Mouse (Mus musculus) ovary, adult 18-20 months (tissue): ENCODE data around the gene 1700001C02Rik.
A peak's percentile ranks its signal among the peaks of the same experiment; 100 is the strongest.

Source experiments
- DNase-seq: peaks from one replicate; pipeline ENCODE4 v3.0.0; 2022; ENCODE audit warnings: low spot score, mixed read lengths

The 1700001C02Rik gene

DNA sequence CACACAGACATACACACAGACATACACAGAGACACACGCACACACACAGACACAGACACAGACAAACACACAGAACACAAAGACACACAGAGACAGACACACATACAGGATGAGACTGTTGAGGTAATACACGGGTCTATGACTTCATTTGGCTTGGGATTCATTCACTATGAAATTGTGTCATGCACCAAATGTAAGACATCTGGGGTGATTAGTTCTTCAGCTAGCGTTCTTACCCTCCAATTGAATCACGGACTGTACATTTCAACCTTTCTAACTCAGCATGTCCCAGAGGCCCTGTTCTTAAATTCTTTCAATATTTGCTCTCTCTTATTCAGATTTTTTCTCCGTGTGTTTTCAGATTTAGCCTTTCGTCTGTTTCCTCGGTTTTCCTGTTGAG, 28.8 kb downstream of the 1700001C02Rik start:
- no peak for DNase-seq

DNA sequence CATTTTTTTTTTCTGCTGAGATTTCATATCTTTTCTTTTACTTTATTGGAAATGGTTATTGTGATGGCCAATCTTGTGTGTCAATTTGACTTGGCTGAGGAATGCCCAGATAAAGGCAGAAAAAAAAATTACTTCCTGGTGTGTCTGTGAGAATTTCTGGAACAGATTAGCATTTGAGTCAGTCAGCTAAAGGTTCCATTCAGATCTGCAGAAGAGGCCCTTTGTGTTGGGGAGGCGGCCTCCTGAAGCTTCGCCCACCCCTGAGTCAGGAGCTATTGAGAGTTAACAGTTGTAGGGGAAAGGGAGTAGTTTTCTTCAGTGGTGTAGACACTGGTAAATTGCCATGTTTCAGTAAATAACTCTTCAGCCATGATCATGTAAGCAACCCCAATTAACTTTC, 29.4 kb downstream of the 1700001C02Rik start:
- DNase-seq: no peak

DNA sequence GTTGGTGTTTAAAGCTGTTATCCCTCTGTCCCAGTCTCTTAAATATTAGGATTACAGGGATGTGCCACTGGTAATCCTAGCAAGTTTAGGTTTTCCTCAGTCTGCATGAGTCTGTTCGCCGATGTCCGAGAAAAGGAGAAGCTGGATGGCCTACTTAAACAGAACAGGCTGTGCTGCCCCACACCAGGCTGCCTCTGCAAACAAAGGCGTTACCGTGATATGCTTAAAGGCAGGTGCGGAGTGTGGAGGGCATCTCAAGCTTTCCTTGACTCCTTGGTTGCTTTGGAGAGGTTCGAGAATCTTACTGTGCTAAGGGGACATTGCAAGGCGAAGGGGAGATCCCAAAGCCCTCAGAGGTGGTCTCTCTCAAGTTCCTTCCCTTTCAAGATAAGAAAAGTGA, 31.0 kb downstream of the 1700001C02Rik start:
- DNase-seq: no peak

DNA sequence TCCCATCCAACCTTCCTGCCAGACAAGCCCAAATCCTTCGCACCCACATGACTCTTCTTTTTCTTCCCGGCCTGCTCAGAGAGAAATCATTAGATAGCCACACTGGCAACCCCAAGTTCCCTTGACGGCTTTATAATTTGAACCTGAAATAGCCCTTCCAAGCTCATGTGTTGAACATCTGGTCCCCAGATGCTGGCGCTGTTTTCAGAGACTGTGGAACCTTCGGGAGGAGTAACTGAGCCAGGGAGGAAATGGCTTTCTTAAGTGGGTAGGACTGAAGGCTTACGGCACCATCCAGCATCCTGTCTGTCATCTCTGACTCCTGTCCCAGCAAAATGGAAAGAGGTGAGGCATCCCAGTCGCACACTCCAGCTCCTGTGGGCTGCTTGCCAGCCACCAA, 31.5 kb downstream of the 1700001C02Rik start:
- no peak for DNase-seq

DNA sequence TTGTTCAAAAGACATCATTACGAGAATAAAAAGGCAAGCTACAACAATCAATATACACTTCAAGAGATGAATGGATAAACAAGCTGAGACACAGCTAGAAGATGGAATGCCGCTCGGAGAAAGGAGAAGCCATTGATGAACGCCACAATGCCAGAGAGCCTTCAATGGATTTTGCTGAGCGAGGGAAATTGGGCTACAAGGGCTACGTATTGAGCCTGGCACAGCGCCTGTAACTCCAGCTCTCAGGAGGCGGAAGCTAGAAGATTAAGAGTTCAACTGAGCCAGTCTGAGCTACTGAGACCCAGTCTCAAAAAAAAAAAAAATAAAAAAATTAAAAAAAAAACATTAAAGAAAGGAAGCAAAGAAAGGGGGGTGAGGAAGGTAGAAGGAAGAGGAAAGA, 47.3 kb downstream of the 1700001C02Rik start:
- DNase-seq: no peak

DNA sequence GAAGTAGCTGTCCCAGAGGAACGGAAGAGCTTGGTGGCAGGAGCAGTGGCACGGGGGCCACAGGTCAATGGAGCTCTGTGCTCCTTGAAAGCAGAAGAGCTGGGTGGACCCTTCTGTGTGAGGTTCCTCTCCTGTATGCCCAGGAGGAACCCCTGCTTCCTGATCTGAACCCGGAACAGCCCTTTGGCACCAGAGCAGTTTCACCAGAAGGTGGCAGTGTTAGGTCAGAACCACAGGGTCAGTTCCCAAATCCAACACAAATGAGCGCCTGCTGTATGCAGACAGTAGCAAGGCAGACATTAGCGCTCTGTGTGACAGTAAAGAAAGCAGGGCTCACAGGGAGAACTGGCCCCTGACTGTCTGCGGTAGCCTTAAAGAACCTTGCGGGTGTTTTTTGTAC, 50.5 kb downstream of the 1700001C02Rik start:
- DNase-seq: no peak

DNA sequence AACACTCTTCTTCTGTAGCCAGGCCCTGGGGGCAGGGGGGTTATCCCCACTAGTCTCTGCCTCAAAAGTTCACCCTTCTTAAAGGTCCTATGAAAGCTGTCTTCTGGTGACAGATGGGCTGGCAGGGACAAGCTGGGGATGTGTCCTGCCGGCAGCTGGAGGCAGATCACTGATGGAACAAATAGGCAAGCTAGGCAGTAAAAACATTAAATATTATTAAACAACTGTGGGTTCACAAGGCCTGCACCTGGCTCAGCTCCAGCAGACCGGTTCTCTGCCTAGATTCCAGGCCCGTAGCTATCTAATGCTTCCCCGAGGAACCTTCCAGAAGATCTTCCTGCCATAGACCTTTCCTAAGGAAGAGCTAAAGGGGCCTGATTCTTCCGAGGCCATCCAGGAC, 52.3 kb downstream of the 1700001C02Rik start:
- peak; percentile 65 for DNase-seq

DNA sequence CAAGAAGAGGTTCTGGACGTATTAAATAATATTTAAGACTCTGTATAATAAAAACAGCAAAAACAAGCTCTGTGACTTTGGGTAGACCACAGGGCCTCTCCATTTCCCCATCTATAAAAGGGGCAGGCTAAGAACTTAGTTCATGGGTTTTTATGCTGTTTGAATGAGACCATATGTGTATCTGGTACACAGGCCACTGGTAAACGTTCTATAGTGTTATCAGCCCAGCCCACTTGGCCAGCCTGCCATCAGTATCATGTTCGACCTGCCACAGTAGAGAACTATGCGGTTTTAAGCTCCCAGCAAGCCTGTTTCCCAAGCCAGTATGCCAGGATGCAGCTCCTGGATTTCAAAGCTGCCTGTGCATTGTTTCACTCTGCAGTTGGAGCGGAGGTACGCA, 52.7 kb downstream of the 1700001C02Rik start:
- no peak for DNase-seq

DNA sequence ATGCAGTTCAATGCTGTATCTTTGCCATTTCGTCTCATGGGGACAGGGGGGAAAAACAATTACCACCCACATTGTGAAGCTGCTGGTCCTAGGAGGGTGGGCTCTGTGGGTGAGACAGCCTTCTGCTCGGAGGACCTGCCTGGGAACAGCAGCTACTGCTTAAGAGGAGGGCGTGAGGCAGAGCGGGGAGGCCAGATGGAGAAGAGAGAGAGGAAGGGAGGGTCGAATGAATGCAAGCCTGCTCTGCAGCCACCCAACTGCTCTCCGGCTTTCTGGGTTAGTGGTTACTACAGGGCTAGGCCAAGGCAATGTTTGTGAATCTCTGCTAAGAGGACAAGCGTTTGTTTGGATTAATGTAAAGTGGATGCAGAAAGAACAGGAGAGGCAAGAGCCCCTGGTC, 53.6 kb downstream of the 1700001C02Rik start:
- DNase-seq: no peak

DNA sequence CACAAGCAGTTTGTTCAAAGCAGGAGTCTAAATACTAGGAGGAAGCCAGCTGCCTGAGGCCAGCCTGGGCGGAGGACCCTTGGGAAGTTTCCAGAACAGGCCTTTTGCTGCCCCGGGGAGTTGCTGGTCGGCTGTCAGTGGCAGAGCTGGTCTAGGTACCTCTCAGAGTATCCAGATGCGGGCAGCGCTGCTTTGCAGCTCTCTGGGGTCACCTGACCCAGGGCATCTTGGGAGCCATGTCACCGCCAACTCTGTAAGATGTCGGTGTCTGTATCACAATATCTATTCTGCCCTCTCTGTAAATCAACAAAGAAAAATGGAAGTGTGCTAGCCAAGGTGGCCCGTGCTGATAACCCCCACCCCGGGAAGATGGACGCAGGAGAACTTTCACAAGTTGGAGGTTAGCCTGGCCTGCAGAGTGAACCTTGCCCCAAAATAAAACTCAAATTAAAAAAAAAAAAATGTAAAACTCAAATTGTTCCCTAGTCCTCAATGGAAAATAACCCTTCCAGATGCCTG, 54.4 kb downstream of the 1700001C02Rik start:
- DNase-seq: no peak

DNA sequence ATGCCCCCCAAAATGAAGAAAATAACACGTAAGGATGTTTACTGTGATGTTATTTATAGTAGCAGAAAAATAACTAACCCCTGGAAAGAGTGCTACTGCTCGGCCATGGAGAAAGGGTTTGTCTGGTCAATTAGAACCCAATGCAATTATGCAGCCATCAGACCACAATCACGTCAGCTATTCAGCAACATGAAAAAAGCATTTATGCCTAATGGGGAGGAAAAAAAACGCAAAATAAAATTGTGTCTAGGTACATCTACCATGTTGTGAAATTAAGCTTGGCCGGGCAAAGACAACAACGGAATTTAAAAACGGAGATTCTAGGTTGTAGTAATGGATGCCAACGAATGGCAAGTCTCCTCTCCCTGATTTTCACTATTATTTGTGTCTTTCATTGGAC, 56.6 kb downstream of the 1700001C02Rik start:
- no peak for DNase-seq

DNA sequence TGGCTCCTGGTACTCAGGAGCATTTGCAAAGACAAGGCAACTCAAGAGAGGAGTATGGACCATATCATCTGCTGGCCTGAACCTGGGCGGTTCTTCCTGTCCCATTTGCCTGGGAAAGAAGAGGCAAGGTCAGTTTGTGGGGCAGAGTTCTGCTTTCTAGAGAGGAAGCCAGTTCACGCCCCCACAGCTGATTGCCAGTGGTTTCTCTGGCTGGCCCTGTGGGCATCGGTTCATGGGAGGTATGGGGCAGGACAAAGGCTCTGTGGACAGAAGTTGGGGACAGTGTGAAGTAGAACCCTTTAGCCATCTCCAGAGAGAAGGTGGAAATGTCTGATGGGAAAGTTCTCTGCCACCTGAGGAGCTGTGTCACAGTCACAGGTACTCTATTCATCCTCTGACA, 57.3 kb downstream of the 1700001C02Rik start:
- no peak for DNase-seq

DNA sequence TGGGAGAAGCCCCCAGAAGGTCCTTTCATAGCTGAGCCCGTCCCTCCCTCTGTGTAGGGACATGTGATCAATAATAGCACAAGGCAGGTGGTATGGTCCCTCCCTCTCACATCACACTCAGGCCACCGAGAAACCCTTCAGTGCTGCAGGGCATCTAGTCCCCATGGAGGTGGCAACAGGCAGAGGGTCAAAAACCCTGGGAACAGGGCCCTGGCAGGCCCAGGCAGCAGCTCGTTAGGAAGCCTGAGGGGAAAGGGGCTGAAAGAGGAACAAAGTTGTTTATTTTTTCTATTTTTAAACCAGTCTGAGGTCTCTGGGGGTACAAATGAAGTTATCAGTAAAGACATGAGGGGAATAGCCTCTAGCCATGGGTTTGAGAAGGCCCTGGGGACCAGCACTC, 58.4 kb downstream of the 1700001C02Rik start:
- DNase-seq: no peak

DNA sequence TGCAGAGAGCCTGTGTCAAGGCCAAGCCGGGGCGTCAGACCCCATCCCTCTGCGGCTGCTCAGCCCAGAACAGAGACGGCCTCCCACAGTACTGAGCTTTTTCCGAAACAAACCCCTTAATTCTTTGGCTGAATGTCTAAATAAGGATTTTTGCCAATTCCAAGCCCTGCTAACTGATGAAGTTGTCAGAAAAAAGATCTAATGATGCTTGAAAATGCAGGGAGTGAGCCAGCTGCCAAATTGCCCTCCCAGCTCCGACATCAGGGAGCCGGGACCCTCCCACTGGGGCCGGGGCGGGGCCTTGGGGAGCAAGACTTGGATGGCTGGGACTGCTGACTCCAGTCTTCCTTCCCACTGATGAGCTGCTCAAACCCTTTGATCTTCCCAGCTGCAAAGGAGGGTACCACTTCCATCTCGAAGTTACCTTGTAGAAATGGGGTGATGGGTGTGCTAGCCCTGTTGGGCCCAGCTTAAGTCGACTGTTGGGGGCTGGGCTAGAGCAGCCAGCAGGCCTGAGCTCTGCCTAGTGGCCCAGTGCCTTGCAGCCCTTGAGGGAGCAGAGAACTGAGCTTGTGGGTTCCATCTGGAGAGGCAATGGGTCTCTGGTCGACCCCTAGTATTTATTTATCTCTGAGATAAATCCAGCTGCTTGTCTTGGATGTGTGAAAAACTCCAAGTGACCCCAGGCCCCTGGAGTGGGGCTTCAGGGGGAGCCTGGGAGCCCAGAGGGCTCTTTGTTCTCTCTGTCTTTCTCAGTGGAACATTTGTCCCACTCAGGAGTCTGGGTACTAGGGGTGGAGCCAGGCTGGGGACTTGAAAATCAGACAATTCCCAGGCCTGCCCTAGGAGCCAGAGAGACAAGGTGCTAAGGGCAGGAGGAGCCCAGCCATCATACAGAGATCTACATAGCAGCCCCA, 60.3 kb downstream of the 1700001C02Rik start:
- DNase-seq: no peak

DNA sequence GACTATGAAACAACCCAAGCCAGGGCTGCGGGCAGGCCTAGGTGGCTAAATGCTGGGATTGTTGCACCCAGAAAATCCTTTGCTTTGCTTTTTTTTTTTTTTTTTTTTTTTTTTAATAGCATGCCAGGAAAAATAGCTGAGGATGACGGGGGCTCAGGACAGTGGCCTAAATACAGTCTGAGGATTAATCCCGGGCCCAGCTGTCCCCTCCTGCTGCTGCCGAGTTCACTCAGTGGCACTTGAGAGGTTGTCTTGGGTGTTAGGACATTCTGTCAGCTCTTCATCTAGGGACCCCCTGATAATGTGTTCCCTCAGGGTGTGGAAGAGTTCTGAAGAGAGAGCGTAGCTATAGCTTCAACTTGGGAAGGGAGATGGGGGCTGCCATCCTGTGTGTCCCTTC, 61.3 kb downstream of the 1700001C02Rik start:
- no peak for DNase-seq

DNA sequence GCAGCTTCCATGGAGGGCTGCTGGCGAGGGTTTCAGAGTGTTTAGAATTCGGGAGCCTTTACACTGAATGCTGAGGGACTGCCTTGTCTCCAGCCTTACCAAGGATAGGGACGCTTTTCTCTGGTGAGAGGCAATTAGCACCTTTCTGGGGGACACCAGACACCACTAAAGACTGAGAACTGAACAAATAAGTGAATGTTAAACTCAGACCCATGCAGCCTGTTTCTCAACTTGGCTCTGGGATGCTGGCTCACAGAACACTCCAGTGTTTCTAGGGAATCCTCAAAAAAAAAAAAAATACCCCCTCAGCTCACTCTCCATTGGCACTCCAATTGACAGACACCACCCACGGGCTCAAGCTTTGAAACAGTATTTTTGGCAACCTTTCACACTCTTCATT, 63.1 kb downstream of the 1700001C02Rik start:
- no peak for DNase-seq
